In the genomic region with DNA sequence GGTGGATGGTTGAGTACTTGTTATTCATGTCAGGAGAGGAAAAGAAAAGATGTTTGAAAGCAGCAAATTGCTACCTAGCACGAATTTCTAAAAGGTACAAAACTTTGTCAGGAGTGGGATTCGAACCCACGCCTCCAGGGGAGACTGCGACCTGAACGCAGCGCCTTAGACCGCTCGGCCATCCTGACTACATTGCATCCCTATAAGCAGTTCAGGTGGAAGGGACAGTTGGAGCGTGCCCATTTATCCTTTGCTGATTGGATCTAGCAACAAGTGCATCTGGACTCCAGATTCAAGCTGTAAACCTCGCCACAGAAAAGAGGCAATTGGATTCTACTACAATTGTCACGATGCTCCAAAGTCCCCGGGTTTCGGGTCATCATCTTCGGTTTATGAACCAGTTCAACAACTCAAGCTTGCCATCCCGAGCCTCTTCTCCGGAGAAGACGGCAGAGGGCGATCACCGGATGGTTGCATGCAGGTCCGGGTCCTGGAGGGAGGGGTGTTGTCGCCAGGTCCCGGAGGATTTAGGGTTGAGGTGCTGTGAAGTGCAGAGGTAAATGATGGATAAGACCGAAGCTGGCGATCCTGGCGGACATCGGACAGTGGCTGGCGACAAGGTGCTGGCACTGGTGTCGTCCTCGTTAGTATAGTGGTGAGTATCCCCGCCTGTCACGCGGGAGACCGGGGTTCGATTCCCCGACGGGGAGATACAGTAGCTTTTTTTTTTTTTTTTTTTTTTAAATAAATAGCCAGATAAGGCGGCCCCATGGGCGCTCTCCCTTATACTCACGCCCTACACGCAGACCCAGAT, we compare ENCODE assay signal across 8 mouse cellular contexts. TPM values are rescaled to one million over a fixed set of nuclear protein-coding genes. Genes with fewer than 3 reads are reported as not detected.
DNase-seq lines count a peak whose midpoint lies in the region; ATAC-seq and TF ChIP-seq lines count a peak whose summit lies in the region.

No protein-coding gene starts in this region.

- peak; percentile 90 for DNase-seq in ZHBTc4 (ENCODE audit: low read depth, low spot score)
- peak; percentile 89 for DNase-seq in gastrocnemius, adult 2 months
- peak; percentile 86 for DNase-seq in hindbrain, postnatal 0 days (ENCODE audit: low spot score)
- peak; percentile 86 to 94 for DNase-seq in left cerebral cortex, adult 2 months (ENCODE audit: extremely low spot score in 1 of 2, low spot score in 2 of 2)
- DNase-seq in right cerebral cortex, adult 18-20 months = peak; percentile 89
- peak; percentile 88 for DNase-seq in urinary bladder, adult 2 months (ENCODE audit: low spot score)

- H3K27ac ChIP-seq in gastrocnemius, adult 2 months = peak overlapping the region; percentile 91
- peak overlapping the region; percentile 86 for H3K27ac ChIP-seq in hindbrain, postnatal 0 days
- peak overlapping the region; percentile 86 for H3K27ac ChIP-seq in left cerebral cortex, adult 2 months

- H3K9ac ChIP-seq in hindbrain, postnatal 0 days (replicated peaks; ENCODE audit: low read length) = peak overlapping the region; percentile 63

- H3K4me2 ChIP-seq in hindbrain, postnatal 0 days (ENCODE audit: low read depth, low read length) = peak overlapping the region; percentile 58

- no peaks in the 10 kb centered on the region for H3K4me1 ChIP-seq in hindbrain, postnatal 0 days (ENCODE audit: insufficient read depth, low read length)

- H3K4me3 ChIP-seq in gastrocnemius, adult 2 months = peak overlapping the region; percentile 81
- H3K4me3 ChIP-seq in hindbrain, postnatal 0 days (ENCODE audit: low read length) = peak overlapping the region; percentile 69
- H3K4me3 ChIP-seq in left cerebral cortex, adult 2 months = peak overlapping the region; percentile 82

- under 1% methylated on average over 40 of the region's 40 CpGs for WGBS in hindbrain, postnatal 0 days

- ATAC-seq in common myeloid progenitor, adult 5-6 weeks (replicated peaks; ENCODE audit: low read depth, poor library complexity, severe bottlenecking) = peak; percentile 53
- ATAC-seq in hindbrain, postnatal 0 days = peak; percentile 89
- ATAC-seq in megakaryocyte, adult 5-6 weeks (ENCODE audit: poor library complexity, severe bottlenecking) = peak; percentile 71

- no peaks in the 10 kb centered on the region for H3K27me3 ChIP-seq in hindbrain, postnatal 0 days (ENCODE audit: insufficient read depth, low read length)

- no peaks in the 10 kb centered on the region for H3K36me3 ChIP-seq in hindbrain, postnatal 0 days (ENCODE audit: insufficient read depth, low read length)

- intact Hi-C loops in gastrocnemius, adult 2 months (cut with DNase I) = loop anchor here (2.0 kb wide), 1 partner anchor 63 kb away; no protein-coding TSS in a partner anchor
- intact Hi-C loops in left cerebral cortex, adult 2 months (cut with DNase I) = loop anchor here (5.0 kb wide), 1 partner anchor 205 kb away; no protein-coding TSS in a partner anchor

- H3K9me3 ChIP-seq in hindbrain, postnatal 0 days (ENCODE audit: low read length) = no peaks in the 10 kb centered on the region

- TF ChIP-seq CTCF in gastrocnemius, adult 2 months (IDR thresholded peaks at IDR 0.05) = peak; percentile 28; the same call in 1 of the 2 replicates
- peak; percentile 42 for TF ChIP-seq CTCF in hindbrain, postnatal 0 days (IDR thresholded peaks at IDR 0.05; ENCODE audit: low read depth)
- TF ChIP-seq CTCF in left cerebral cortex, adult 2 months (IDR thresholded peaks at IDR 0.05) = peak; percentile 5

RNA-seq across cellular contexts. Expression of a gene that starts 11.8 kb away (rescaled TPM):
- total RNA-seq in common myeloid progenitor, adult 5-6 weeks (2017) = 2.1 and 5.3 TPM in 2 replicates
- total RNA-seq in gastrocnemius, adult 2 months (2021) = 1 to 10 TPM in 1 of 2 experiments, under 1 TPM in 1; 0.75 to 1.8 TPM
- 2.7 and 6.7 TPM in 2 replicates for total RNA-seq in hindbrain, postnatal 0 days (2014; rRNA removed)
- polyA plus RNA-seq in hindbrain, postnatal 0 days (2015; fragmentation: Nextera tagmentation; extraction: Ambion mirVana) = 12.2 and 15.3 TPM in 2 replicates
- 1 to 10 TPM in 1 of 2 experiments, not detected in 1; 1.5 TPM for total RNA-seq in left cerebral cortex, adult 2 months (2021)
- total RNA-seq in megakaryocyte, adult 5-6 weeks (2015) = 0.91 and 1.0 TPM in 2 replicates
- 0.59 TPM in 1 of 2 replicates, not detected in the other for total RNA-seq in megakaryocyte, adult 5-6 weeks (2017)
- 11.3 and 12.6 TPM in 2 replicates for polyA plus RNA-seq in urinary bladder, adult 2 months (2012; rRNA removed)

RNA-seq across cellular contexts. Expression of a gene that starts 37.2 kb away (rescaled TPM):
- 7.8 and 15.7 TPM in 2 replicates for total RNA-seq in common myeloid progenitor, adult 5-6 weeks (2017)
- 1 to 10 TPM; 1.8 to 4.3 TPM for total RNA-seq in gastrocnemius, adult 2 months (2021)
- 15.2 and 15.9 TPM in 2 replicates for total RNA-seq in hindbrain, postnatal 0 days (2014; rRNA removed)
- polyA plus RNA-seq in hindbrain, postnatal 0 days (2015; fragmentation: Nextera tagmentation; extraction: Ambion mirVana) = 14.1 and 15.5 TPM in 2 replicates
- total RNA-seq in left cerebral cortex, adult 2 months (2021) = 10 to 100 TPM; 11.6 to 14.3 TPM
- total RNA-seq in megakaryocyte, adult 5-6 weeks (2015) = 499 and 513 TPM in 2 replicates
- 540 and 572 TPM in 2 replicates for total RNA-seq in megakaryocyte, adult 5-6 weeks (2017)
- polyA plus RNA-seq in urinary bladder, adult 2 months (2012; rRNA removed) = 30.3 and 31.5 TPM in 2 replicates

RNA-seq across cellular contexts. Expression of a gene that starts 48.5 kb away (rescaled TPM):
- total RNA-seq in common myeloid progenitor, adult 5-6 weeks (2017) = 56.9 and 71.9 TPM in 2 replicates
- total RNA-seq in gastrocnemius, adult 2 months (2021) = 100 to 1,000 TPM; 635 to 909 TPM
- total RNA-seq in hindbrain, postnatal 0 days (2014; rRNA removed) = 227 and 243 TPM in 2 replicates
- 309 and 320 TPM in 2 replicates for polyA plus RNA-seq in hindbrain, postnatal 0 days (2015; fragmentation: Nextera tagmentation; extraction: Ambion mirVana)
- total RNA-seq in left cerebral cortex, adult 2 months (2021) = 100 to 1,000 TPM; 194 to 195 TPM
- 102 and 130 TPM in 2 replicates for total RNA-seq in megakaryocyte, adult 5-6 weeks (2015)
- total RNA-seq in megakaryocyte, adult 5-6 weeks (2017) = 34.5 and 43.0 TPM in 2 replicates
- polyA plus RNA-seq in urinary bladder, adult 2 months (2012; rRNA removed) = 286 and 310 TPM in 2 replicates

RNA-seq across cellular contexts. Expression of a gene that starts 48.6 kb away (rescaled TPM):
- not detected in 2 replicates for total RNA-seq in common myeloid progenitor, adult 5-6 weeks (2017)
- 10 to 100 TPM; 24.7 to 27.7 TPM for total RNA-seq in gastrocnemius, adult 2 months (2021)
- total RNA-seq in hindbrain, postnatal 0 days (2014; rRNA removed) = 4.8 and 5.5 TPM in 2 replicates
- 5.1 and 5.9 TPM in 2 replicates for polyA plus RNA-seq in hindbrain, postnatal 0 days (2015; fragmentation: Nextera tagmentation; extraction: Ambion mirVana)
- total RNA-seq in left cerebral cortex, adult 2 months (2021) = not detected
- total RNA-seq in megakaryocyte, adult 5-6 weeks (2015) = not detected in 2 replicates
- total RNA-seq in megakaryocyte, adult 5-6 weeks (2017) = not detected in 2 replicates
- 24.1 and 28.5 TPM in 2 replicates for polyA plus RNA-seq in urinary bladder, adult 2 months (2012; rRNA removed)

Comparison
In these comparisons a context has a peak if more than half of its experiments do, and no peak if none do; other contexts are left out.
1. Peak in every context shown above with its lines: DNase-seq, ATAC-seq, H3K4me3 ChIP-seq and H3K27ac ChIP-seq.
2. RNA of a gene that starts 37.2 kb away (total RNA-seq): 499 to 572 TPM in megakaryocyte, adult 5-6 weeks; 15.2 to 15.9 TPM in hindbrain, postnatal 0 days, 7.8 to 15.7 TPM in common myeloid progenitor, adult 5-6 weeks, 11.6 to 14.3 TPM in left cerebral cortex, adult 2 months and 1.8 to 4.3 TPM in gastrocnemius, adult 2 months; every median in the first group is over 10 times any median in the second.